Mouse (Mus musculus): ENCODE measurements at regions not wholly inside any gene's neighbourhood (a gene's known extent, or its start where the extent isn't known, plus 50 kb on each side); places are given as distances from the start of the nearest gene placed in this dataset.

- no peaks in the 10 kb centered on the region for H3K9me3 ChIP-seq (ENCODE audit: control insufficient read depth, low read length)
- H3K4me2 ChIP-seq (ENCODE audit: low read depth) = no peak overlapping the region
- H3K4me1 ChIP-seq (ENCODE audit: control insufficient read depth, insufficient read depth, low read length) = no peaks in the 10 kb centered on the region; the same call in 1 of the 2 replicates
- WGBS = 89% methylated on average over 10 of the region's 10 CpGs
- no peaks in the 10 kb centered on the region for H3K36me3 ChIP-seq (ENCODE audit: control insufficient read depth, insufficient read depth, low read length)
- H3K9ac ChIP-seq (ENCODE audit: low read length) = no peak overlapping the region
- ATAC-seq (ENCODE audit: insufficient read depth, low FRiP score, low TSS enrichment) = no peak
- H3K4me3 ChIP-seq (ENCODE audit: low read depth, low read length) = no peak overlapping the region
- DNase-seq (ENCODE audit: low spot score) = no peak
- H3K27me3 ChIP-seq (ENCODE audit: control insufficient read depth, insufficient read depth, low read length) = no peaks in the 10 kb centered on the region
- no peak overlapping the region for H3K27ac ChIP-seq (ENCODE audit: low read depth, low read length)
Observed at GRCm38 (mm10) chr10:44721670-44722069, 193.4 kb upstream of the Prdm1 start.

DNA sequence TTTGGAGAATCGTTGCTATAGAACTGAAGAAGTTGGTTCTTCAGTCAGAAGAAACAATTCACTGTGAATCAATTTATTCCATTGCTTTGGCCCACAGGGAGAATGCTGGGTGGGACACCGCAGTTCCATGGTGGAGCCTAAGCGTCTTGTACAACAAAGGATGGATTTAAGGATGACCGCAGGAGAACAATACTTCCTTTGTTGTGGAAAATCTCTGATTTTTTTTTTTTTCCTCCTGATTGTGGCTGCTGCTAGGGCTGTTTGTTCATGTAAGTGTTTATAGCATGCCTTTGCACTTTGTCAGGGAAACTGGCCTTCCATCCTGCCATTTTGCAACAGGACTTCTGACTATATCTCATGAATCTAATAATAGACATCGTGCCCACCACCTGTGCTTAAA, 188.3 kb upstream of the Prdm1 start:
- 42% methylated on average over 5 of the region's 5 CpGs for WGBS

GRCm38 (mm10) chr10:44715902-44716301, 187.6 kb upstream of the Prdm1 start:
- Histone ChIP-seq H3K27me3 (ENCODE audit: control insufficient read depth, insufficient read depth, low read length) (no peaks in the 10 kb centered on the region), H3K9me3 (ENCODE audit: control insufficient read depth, low read length) (no peaks in the 10 kb centered on the region), H3K4me2 (ENCODE audit: low read depth) (no peak overlapping the region), H3K4me1 (ENCODE audit: control insufficient read depth, insufficient read depth, low read length) (no peaks in the 10 kb centered on the region; the same call in 1 of the 2 replicates), H3K27ac (ENCODE audit: low read depth, low read length) (no peak overlapping the region), H3K36me3 (ENCODE audit: control insufficient read depth, insufficient read depth, low read length) (no peaks in the 10 kb centered on the region), H3K9ac (ENCODE audit: low read length) (no peak overlapping the region), H3K4me3 (ENCODE audit: low read depth, low read length) (no peak overlapping the region)
- DNase-seq (ENCODE audit: low spot score) (no peak), ATAC-seq (ENCODE audit: insufficient read depth, low FRiP score, low TSS enrichment) (no peak)

More for the DNA sequence above, 188.3 kb upstream of the Prdm1 start:
- no peak overlapping the region for H3K27ac ChIP-seq (ENCODE audit: low read depth, low read length)
- H3K9me3 ChIP-seq (ENCODE audit: control insufficient read depth, low read length) = no peaks in the 10 kb centered on the region
- no peak overlapping the region for H3K4me3 ChIP-seq (ENCODE audit: low read depth, low read length)
- no peaks in the 10 kb centered on the region; the same call in 1 of the 2 replicates for H3K4me1 ChIP-seq (ENCODE audit: control insufficient read depth, insufficient read depth, low read length)
- H3K36me3 ChIP-seq (ENCODE audit: control insufficient read depth, insufficient read depth, low read length) = no peaks in the 10 kb centered on the region
- no peaks in the 10 kb centered on the region for H3K27me3 ChIP-seq (ENCODE audit: control insufficient read depth, insufficient read depth, low read length)
- no peak overlapping the region for H3K9ac ChIP-seq (ENCODE audit: low read length)
- DNase-seq (ENCODE audit: low spot score) = no peak
- no peak overlapping the region for H3K4me2 ChIP-seq (ENCODE audit: low read depth)
- ATAC-seq (ENCODE audit: insufficient read depth, low FRiP score, low TSS enrichment) = no peak

GRCm38 (mm10) chr10:44708830-44709229, 180.5 kb upstream of the Prdm1 start:
- 84% methylated on average over 4 of the region's 4 CpGs for WGBS
- Histone ChIP-seq H3K9me3 (ENCODE audit: control insufficient read depth, low read length) (no peaks in the 10 kb centered on the region), H3K9ac (ENCODE audit: low read length) (no peak overlapping the region), H3K27ac (ENCODE audit: low read depth, low read length) (no peak overlapping the region), H3K36me3 (ENCODE audit: control insufficient read depth, insufficient read depth, low read length) (no peaks in the 10 kb centered on the region), H3K27me3 (ENCODE audit: control insufficient read depth, insufficient read depth, low read length) (no peaks in the 10 kb centered on the region), H3K4me1 (ENCODE audit: control insufficient read depth, insufficient read depth, low read length) (no peaks in the 10 kb centered on the region), H3K4me3 (ENCODE audit: low read depth, low read length) (no peak overlapping the region), H3K4me2 (ENCODE audit: low read depth) (no peak overlapping the region)
- DNase-seq (ENCODE audit: low spot score) (no peak), ATAC-seq (ENCODE audit: insufficient read depth, low FRiP score, low TSS enrichment) (no peak)

DNA sequence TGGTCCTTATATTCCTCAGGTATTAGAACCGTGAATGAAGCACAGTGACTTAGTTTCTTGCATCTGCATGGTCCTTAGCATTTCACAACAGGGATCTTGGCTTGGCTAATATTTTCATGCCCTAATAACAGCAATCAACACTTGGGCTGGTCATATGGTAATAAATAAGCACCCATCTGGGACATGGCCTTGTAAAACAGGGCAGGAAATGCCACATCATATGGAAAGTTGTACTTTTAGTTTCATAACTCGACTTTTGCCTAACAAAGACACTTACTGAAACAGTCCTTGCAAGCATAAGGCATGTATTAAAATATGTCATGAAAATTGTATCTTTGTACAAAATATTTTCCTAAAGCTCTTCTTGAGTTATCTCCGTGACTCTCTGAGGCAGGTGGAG, 175.8 kb upstream of the Prdm1 start:
- Histone ChIP-seq H3K27me3 (ENCODE audit: control insufficient read depth, insufficient read depth, low read length) (no peaks in the 10 kb centered on the region), H3K27ac (ENCODE audit: low read depth, low read length) (no peak overlapping the region), H3K36me3 (ENCODE audit: control insufficient read depth, insufficient read depth, low read length) (no peaks in the 10 kb centered on the region), H3K9ac (ENCODE audit: low read length) (no peak overlapping the region), H3K4me3 (ENCODE audit: low read depth, low read length) (no peak overlapping the region), H3K9me3 (ENCODE audit: control insufficient read depth, low read length) (no peaks in the 10 kb centered on the region), H3K4me1 (ENCODE audit: control insufficient read depth, insufficient read depth, low read length) (no peaks in the 10 kb centered on the region), H3K4me2 (ENCODE audit: low read depth) (no peak overlapping the region)
- DNase-seq (ENCODE audit: low spot score) (no peak), ATAC-seq (ENCODE audit: insufficient read depth, low FRiP score, low TSS enrichment) (no peak)
- WGBS = 91% methylated on average over 3 of the region's 3 CpGs

DNA sequence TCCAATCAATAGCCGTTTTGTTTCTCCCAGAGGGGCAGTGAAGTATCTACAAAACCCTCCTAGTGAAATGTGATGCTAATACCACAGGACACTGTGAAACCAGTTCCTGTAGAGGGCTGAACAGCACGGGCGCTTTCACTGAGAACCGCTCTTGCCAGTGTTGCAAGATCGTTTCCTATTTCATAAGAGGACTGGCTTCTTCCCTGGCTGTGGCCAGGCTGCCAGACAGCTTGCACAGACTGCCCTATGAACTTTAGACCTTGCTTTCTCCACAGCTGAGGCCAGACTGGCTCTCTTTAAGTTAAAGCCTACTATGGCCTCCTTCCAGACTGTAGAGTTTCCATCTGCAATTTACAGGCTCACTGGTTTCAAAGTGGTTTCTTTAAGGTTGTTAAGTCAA, 173.8 kb upstream of the Prdm1 start:
- H3K27ac ChIP-seq (ENCODE audit: low read depth, low read length) = no peak overlapping the region
- no peak overlapping the region for H3K4me3 ChIP-seq (ENCODE audit: low read depth, low read length)
- H3K4me1 ChIP-seq (ENCODE audit: control insufficient read depth, insufficient read depth, low read length) = no peaks in the 10 kb centered on the region
- WGBS = 76% methylated on average over 5 of the region's 5 CpGs
- H3K36me3 ChIP-seq (ENCODE audit: control insufficient read depth, insufficient read depth, low read length) = no peaks in the 10 kb centered on the region
- DNase-seq (ENCODE audit: low spot score) (no peak), ATAC-seq (ENCODE audit: insufficient read depth, low FRiP score, low TSS enrichment) (no peak)
- no peaks in the 10 kb centered on the region for H3K27me3 ChIP-seq (ENCODE audit: control insufficient read depth, insufficient read depth, low read length)
- H3K9me3 ChIP-seq (ENCODE audit: control insufficient read depth, low read length) = no peaks in the 10 kb centered on the region
- H3K9ac ChIP-seq (ENCODE audit: low read length) = no peak overlapping the region
- no peak overlapping the region for H3K4me2 ChIP-seq (ENCODE audit: low read depth)

GRCm38 (mm10) chr10:44699988-44700537, 171.8 kb upstream of the Prdm1 start:
- WGBS = 87% methylated on average over 11 of the region's 11 CpGs
- ATAC-seq (ENCODE audit: insufficient read depth, low FRiP score, low TSS enrichment) = no peak

GRCm38 (mm10) chr10:44697966-44698365, 169.7 kb upstream of the Prdm1 start:
- 79% methylated on average over 2 of the region's 2 CpGs for WGBS
- Histone ChIP-seq H3K27ac (ENCODE audit: low read depth, low read length) (no peak overlapping the region), H3K9me3 (ENCODE audit: control insufficient read depth, low read length) (no peaks in the 10 kb centered on the region), H3K27me3 (ENCODE audit: control insufficient read depth, insufficient read depth, low read length) (no peaks in the 10 kb centered on the region), H3K9ac (ENCODE audit: low read length) (no peak overlapping the region), H3K4me3 (ENCODE audit: low read depth, low read length) (no peak overlapping the region), H3K4me2 (ENCODE audit: low read depth) (no peak overlapping the region), H3K36me3 (ENCODE audit: control insufficient read depth, insufficient read depth, low read length) (no peaks in the 10 kb centered on the region), H3K4me1 (ENCODE audit: control insufficient read depth, insufficient read depth, low read length) (no peaks in the 10 kb centered on the region)
- ATAC-seq (ENCODE audit: insufficient read depth, low FRiP score, low TSS enrichment) (no peak), DNase-seq (ENCODE audit: low spot score) (no peak)

More at GRCm38 (mm10) chr10:44699988-44700537, 171.8 kb upstream of the Prdm1 start:
- Histone ChIP-seq H3K4me3 (ENCODE audit: low read depth, low read length) (no peak overlapping the region), H3K27ac (ENCODE audit: low read depth, low read length) (no peak overlapping the region), H3K9me3 (ENCODE audit: control insufficient read depth, low read length) (no peaks in the 10 kb centered on the region), H3K9ac (ENCODE audit: low read length) (no peak overlapping the region), H3K36me3 (ENCODE audit: control insufficient read depth, insufficient read depth, low read length) (no peaks in the 10 kb centered on the region), H3K4me1 (ENCODE audit: control insufficient read depth, insufficient read depth, low read length) (no peaks in the 10 kb centered on the region), H3K27me3 (ENCODE audit: control insufficient read depth, insufficient read depth, low read length) (no peaks in the 10 kb centered on the region), H3K4me2 (ENCODE audit: low read depth) (no peak overlapping the region)
- DNase-seq (ENCODE audit: low spot score) = no peak

DNA sequence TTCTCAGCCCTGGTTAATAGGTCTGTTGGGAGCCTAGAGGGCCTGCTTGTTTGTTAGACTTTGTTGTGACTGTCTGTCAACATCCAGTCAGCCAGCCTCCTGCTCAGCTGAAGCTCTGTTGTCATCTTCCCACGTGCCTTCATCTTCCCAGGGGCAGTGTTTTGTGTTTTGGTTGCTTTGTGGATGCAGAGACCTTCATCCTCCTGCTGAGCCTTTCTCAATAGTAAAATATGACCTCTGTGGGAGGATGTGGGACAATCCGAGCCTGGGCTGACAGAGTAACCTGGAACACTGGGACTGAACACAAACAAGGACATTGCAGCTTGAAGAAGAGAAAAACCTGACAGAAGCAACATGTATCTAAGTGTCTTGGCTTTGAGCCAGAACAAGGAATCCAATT, 168.7 kb upstream of the Prdm1 start:
- H3K4me3 ChIP-seq (ENCODE audit: low read depth, low read length) = no peak overlapping the region
- no peaks in the 10 kb centered on the region for H3K27me3 ChIP-seq (ENCODE audit: control insufficient read depth, insufficient read depth, low read length)
- H3K4me1 ChIP-seq (ENCODE audit: control insufficient read depth, insufficient read depth, low read length) = no peaks in the 10 kb centered on the region
- ATAC-seq (ENCODE audit: insufficient read depth, low FRiP score, low TSS enrichment) = no peak
- H3K4me2 ChIP-seq (ENCODE audit: low read depth) = no peak overlapping the region
- H3K9ac ChIP-seq (ENCODE audit: low read length) = no peak overlapping the region
- no peaks in the 10 kb centered on the region for H3K36me3 ChIP-seq (ENCODE audit: control insufficient read depth, insufficient read depth, low read length)
- no peak for DNase-seq (ENCODE audit: low spot score)
- no peak overlapping the region for H3K27ac ChIP-seq (ENCODE audit: low read depth, low read length)
- 19% methylated on average over 2 of the region's 2 CpGs for WGBS
- no peaks in the 10 kb centered on the region for H3K9me3 ChIP-seq (ENCODE audit: control insufficient read depth, low read length)
